Mouse (Mus musculus) olfactory bulb, adult 2 months (tissue): ENCODE data around the gene Ncapg2. TPM values are rescaled to one million over a fixed set of nuclear protein-coding genes. Genes with fewer than 3 reads are reported as not detected.

ENCODE experiments used
- H3K27ac ChIP-seq: fragments of 200-500 bp; 2 replicates; pipeline ENCODE4 v1.5.1; 2012; ENCODE audit warnings: low read depth, low read length; ENCODE audit not compliant: insufficient read depth
- H3K4me1 ChIP-seq: fragments of 200-500 bp; 2 replicates; pipeline ENCODE4 v1.6.1; 2012; ENCODE audit warnings: low read length; ENCODE audit not compliant: control insufficient read depth, insufficient read depth
- H3K4me3 ChIP-seq: fragments of 200-500 bp; 2 replicates; pipeline ENCODE4 v1.5.1; 2012; ENCODE audit warnings: mild to moderate bottlenecking, low read depth, low read length, moderate library complexity; ENCODE audit not compliant: insufficient read depth
- CTCF ChIP-seq: fragments of 200-500 bp; IDR thresholded peaks from 2 replicates; pipeline ENCODE4 v1.5.1; 2012; ENCODE audit warnings: low read depth, mild to moderate bottlenecking, low read length, moderate library complexity; ENCODE audit not compliant: insufficient read depth
- POLR2A ChIP-seq: fragments of 200-500 bp; IDR thresholded peaks from 2 replicates; pipeline ENCODE4 v1.6.1; 2012; ENCODE audit warnings: mild to moderate bottlenecking, low read depth, low read length, moderate library complexity; ENCODE audit not compliant: insufficient read depth
- WGBS: fragments of 180-500 bp; shearing (Covaris S2); methylation state at CpG from one replicate; pipeline ENCODE4 v1.1.7; 2018; 5-methylcytosine and 5-hydroxymethylcytosine counted together
- polyA plus RNA-seq: library from polyadenylated mRNA; stranded (reverse); fragments of >200 nt; gene quantifications from 2 replicates; pipeline ENCODE4 v1.2.4, GENCODE M21; 2012; ENCODE audit warnings: low replicate concordance; ENCODE audit not compliant: missing spikeins, insufficient read depth, insufficient read length

Gene Ncapg2
- polyA plus RNA-seq, 1 experiment = not detected

GRCm38 (mm10) chr12:116395312-116395711 is 9.9 kb upstream of the Ncapg2 start:
- TF ChIP-seq POLR2A (no peak), CTCF (no peak)

GRCm38 (mm10) chr12:116396072-116396695 is 9.0 kb upstream of the Ncapg2 start:
- H3K4me1 ChIP-seq = no peaks in the 10 kb centered on the region
- WGBS = 22% methylated on average over 2 of the region's 2 CpGs
- no peak overlapping the region for H3K4me3 ChIP-seq
- H3K27ac ChIP-seq = no peak overlapping the region
- no peak for TF ChIP-seq CTCF
- no peak for TF ChIP-seq POLR2A

More at GRCm38 (mm10) chr12:116395312-116395711, 9.9 kb upstream of the Ncapg2 start:
- no peak overlapping the region for H3K4me3 ChIP-seq
- H3K27ac ChIP-seq = no peak overlapping the region
- WGBS = 87% methylated on average over 2 of the region's 2 CpGs
- no peaks in the 10 kb centered on the region for H3K4me1 ChIP-seq

GRCm38 (mm10) chr12:116404012-116404679 is 1.1 kb upstream of the Ncapg2 start:
- no peak for TF ChIP-seq CTCF
- TF ChIP-seq POLR2A = no peak
- WGBS = 96% methylated on average over 18 of the region's 18 CpGs
- Histone ChIP-seq H3K27ac (no peak overlapping the region), H3K4me3 (peak overlapping the region; percentile 76; the same call in 1 of the 2 replicates), H3K4me1 (peaks cover 10% of the 10 kb centered on the region)

DNA sequence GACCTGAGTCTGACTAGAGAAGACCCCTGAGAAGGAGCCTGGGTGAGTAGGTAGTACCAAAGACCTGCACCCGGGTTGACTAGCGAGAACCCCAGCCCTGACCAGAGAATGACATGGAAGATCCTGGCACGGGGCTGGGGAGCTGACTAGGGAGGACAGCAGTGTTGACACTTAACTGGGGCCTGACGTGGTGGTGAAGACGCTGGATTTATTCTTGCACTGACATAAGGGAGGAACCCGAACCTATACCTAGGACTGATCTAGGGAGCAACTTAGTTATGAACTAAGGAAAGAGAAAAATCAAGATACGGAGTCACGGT is 594 bp downstream of the Ncapg2 start:
- WGBS = 11% methylated on average over 8 of the region's 8 CpGs
- no peak overlapping the region for H3K27ac ChIP-seq
- H3K4me1 ChIP-seq = peaks cover 10% of the 10 kb centered on the region
- peak overlapping the region; percentile 76 for H3K4me3 ChIP-seq
- TF ChIP-seq CTCF (no peak), POLR2A (no peak)

DNA sequence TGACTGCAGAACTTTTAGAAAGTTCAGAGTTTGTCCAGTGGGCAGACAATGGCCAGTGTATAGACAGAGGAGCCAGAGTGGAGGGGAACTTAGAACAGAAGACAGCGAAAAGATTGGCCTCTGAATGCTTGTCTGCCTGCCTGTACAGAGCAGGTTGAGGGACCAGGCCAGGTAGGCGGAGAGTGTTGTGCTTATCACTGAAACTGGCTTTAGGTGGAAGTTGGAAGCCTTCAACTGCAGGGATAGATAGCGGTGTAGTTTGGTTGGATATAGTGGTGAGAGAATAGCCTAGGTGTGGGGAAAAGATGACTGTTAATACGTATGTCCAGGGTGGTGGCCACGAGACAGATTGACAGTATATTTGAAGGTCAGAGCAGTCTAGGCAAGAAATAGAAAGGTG is 2.7 kb downstream of the Ncapg2 start:
- TF ChIP-seq POLR2A (no peak), CTCF (no peak)
- Histone ChIP-seq H3K4me3 (no peak overlapping the region), H3K27ac (no peak overlapping the region), H3K4me1 (peaks cover 10% of the 10 kb centered on the region)
- 95% methylated on average over 5 of the region's 5 CpGs for WGBS

GRCm38 (mm10) chr12:116414941-116415340 is 9.7 kb downstream of the Ncapg2 start:
- WGBS = 96% methylated on average over 4 of the region's 4 CpGs
- Histone ChIP-seq H3K4me1 (no peaks in the 10 kb centered on the region), H3K4me3 (no peak overlapping the region), H3K27ac (no peak overlapping the region)
- no peak for TF ChIP-seq CTCF
- no peak for TF ChIP-seq POLR2A

DNA sequence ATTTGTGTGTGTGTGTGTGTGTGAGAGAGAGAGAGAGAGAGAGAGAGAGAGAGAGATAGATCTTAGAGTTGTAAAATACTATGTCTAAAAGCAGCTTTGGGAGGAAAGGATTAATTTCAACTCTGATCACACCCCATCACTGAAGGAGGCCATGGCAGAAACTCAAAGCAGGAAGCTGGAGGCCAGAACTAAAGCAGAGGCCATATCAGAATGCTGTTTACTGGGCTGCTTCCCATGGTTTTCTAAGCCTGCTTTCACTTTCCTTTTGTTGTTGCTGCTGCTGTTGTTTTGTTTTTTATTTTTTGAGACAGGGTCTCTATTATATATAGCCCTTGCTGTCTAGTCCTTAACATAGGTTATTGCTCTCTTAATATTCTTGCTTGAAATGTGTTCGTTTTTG is 11.3 kb downstream of the Ncapg2 start:
- H3K4me1 ChIP-seq = no peaks in the 10 kb centered on the region
- H3K27ac ChIP-seq = no peak overlapping the region
- H3K4me3 ChIP-seq = no peak overlapping the region
- TF ChIP-seq POLR2A (no peak), CTCF (no peak)
- 98% methylated on average over 1 of the region's 1 CpGs for WGBS

- H3K4me1 ChIP-seq = no peaks in the 10 kb centered on the region
- TF ChIP-seq CTCF = no peak
- TF ChIP-seq POLR2A = no peak
- H3K4me3 ChIP-seq = no peak overlapping the region
- 92% methylated on average over 2 of the region's 2 CpGs for whole genome bisulfite sequencing
- H3K27ac ChIP-seq = no peak overlapping the region
Measured at GRCm38 (mm10) chr12:116421656-116422055, 16.5 kb downstream of the Ncapg2 start.

- no peaks in the 10 kb centered on the region for H3K4me1 ChIP-seq
- WGBS = 92% methylated on average over 2 of the region's 2 CpGs
- no peak overlapping the region for H3K27ac ChIP-seq
- TF ChIP-seq POLR2A = no peak
- no peak for TF ChIP-seq CTCF
- no peak overlapping the region for H3K4me3 ChIP-seq
Measured at GRCm38 (mm10) chr12:116425392-116425791, 20.2 kb downstream of the Ncapg2 start.

GRCm38 (mm10) chr12:116433742-116434141 is 28.5 kb downstream of the Ncapg2 start:
- no peak for TF ChIP-seq POLR2A
- no peak for TF ChIP-seq CTCF
- WGBS = 89% methylated on average over 2 of the region's 2 CpGs
- no peaks in the 10 kb centered on the region for H3K4me1 ChIP-seq

More at GRCm38 (mm10) chr12:116433742-116434141, 28.5 kb downstream of the Ncapg2 start:
- Histone ChIP-seq H3K27ac (no peak overlapping the region), H3K4me3 (no peak overlapping the region)
